Mouse (Mus musculus) MEL-GATA-1-ER (cell line): ENCODE data around the gene Tada3.

Experiments used
- DNase-seq: peaks from one replicate; pipeline ENCODE4 v3.0.0-alpha.2; 2012; ENCODE audit warnings: low read depth; ENCODE audit errors: extremely low read depth

The Tada3 gene

DNA sequence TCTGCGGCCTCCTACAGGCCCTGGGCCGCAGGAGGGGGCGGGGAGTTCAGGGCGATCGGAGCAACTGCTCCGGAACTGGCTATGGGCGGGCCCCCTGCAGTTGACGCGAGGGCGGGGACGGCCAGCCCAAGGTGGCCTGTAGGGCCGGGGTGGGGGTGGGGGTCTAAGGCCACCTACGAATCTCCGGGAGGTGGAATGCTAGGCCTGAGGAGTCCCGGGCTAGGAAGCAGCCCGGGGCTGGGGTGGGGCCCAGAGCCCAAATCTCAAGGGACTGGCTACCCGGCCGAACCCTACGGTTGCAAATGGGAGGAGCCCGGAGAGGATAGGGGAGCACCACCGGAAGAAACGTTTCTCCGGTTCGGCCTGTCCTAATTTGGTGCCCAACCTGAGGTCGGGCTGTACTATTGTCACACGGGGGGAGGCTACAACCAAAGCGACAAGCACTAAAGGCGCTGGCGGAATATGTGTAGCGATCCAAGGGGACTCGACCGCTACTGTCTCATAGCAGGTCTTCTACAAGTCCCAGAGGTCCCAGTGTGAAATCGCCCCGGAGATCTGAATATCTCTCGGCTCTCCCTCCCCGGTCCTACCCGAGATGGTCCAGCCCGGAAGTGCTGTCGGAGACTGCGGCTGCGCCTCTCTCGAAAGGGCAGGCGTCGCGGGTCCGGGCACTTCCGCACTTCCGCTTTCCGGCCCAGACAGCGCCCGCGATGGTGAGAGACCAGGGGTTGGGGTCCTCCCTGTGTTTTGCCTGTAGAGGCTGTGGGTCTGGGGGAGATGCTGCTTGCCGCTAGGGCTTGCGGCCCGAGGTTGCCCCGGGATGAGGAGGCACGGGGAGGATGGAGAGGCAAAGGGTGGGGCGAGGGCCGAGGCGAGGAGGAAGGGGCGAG, at the start of gene Tada3, which contains the start of gene Arpc4:
Gene Tada3, minus strand, starts transcription at position 388 of the 890 bp plus-strand sequence.
Gene Arpc4, plus strand, starts transcription at position 620 of the 890 bp plus-strand sequence.
- peak; percentile 90 for DNase-seq

GRCm38 (mm10) chr6:113427397-113427796, 49.7 kb upstream of the Tada3 start:
- peak; percentile 45 for DNase-seq

- no peak for DNase-seq
These were observed 49.0 kb upstream of the Tada3 start for GRCm38 (mm10) chr6:113426696-113427095.

GRCm38 (mm10) chr6:113424187-113424586, 46.5 kb upstream of the Tada3 start:
- no peak for DNase-seq

- peak; percentile 72 for DNase-seq
These were observed 45.3 kb upstream of the Tada3 start for GRCm38 (mm10) chr6:113423000-113423399.

GRCm38 (mm10) chr6:113419199-113419587, 41.5 kb upstream of the Tada3 start, which contains the start of gene Rpusd3:
Gene Rpusd3 (minus strand): TSS chr6:113419340.
- DNase-seq, result peak; percentile 93

DNA sequence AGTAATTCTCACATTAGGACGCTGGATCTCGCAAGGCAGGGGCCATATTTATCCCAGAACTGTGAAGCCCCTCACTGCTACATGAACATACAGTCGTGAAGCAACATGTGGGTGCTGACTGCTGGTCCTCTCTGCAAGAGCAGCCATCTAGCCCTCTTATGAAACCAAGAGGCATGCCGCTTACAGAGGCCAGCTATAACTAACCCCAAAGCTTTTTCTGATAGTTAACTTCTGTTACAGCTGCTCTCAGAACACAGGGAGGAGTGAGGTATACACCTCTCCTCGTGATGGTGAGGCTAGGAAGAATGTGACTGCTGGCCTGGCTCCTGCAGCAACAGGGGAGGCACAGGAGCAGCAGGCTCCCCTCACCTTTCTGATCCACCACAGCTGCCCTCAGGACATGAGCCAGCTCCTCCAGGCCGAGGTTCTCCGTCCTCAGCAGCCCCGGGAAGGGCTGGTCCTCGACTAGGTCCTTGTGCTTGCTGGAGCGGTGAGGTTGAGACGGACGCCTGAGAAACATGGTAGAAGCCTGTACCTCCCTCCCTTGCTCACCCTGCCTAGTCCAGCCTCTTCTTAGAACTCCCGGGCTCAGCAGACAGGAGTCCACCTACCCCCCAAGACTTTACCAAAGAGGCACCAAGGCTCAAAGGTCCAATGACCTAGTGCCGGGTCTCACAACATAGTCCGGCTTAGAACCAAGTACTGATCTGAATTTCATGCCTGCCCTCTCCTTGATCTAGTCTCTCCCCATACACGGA, 40.9 kb upstream of the Tada3 start:
- DNase-seq, result no peak

GRCm38 (mm10) chr6:113416416-113416815, 38.7 kb upstream of the Tada3 start:
- DNase-seq, result no peak

GRCm38 (mm10) chr6:113410001-113410400, 32.3 kb upstream of the Tada3 start:
- no peak for DNase-seq

DNA sequence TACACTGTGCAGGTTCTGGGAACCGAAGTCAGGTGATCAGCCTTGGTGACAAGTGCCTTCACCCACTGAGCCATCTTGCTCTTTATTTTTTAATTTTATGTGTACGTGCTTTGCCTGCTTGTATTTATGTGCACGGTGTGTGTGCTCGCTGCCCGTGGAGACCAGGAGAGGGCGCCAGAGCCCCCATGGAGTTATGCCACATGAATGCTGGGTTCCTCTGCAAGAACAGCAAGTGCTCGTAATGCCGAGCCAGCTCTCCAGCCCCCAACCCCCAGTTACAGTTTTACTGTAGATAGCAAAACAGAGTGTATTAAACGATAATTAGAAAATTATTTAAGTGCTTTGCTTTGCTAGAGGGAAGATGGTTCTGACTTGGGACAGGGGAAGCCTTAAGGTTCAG, 29.0 kb upstream of the Tada3 start:
- no peak for DNase-seq

GRCm38 (mm10) chr6:113405483-113405882, 27.8 kb upstream of the Tada3 start:
- no peak for DNase-seq

- DNase-seq, result no peak
These were observed 27.2 kb upstream of the Tada3 start for GRCm38 (mm10) chr6:113404649-113405448.

- DNase-seq, result no peak
These were observed 24.4 kb upstream of the Tada3 start for GRCm38 (mm10) chr6:113402094-113402493.

- DNase-seq, result no peak
These were observed 18.8 kb upstream of the Tada3 start for GRCm38 (mm10) chr6:113396270-113397030.

- DNase-seq, result no peak
These were observed 17.8 kb upstream of the Tada3 start for GRCm38 (mm10) chr6:113395501-113395900.

DNA sequence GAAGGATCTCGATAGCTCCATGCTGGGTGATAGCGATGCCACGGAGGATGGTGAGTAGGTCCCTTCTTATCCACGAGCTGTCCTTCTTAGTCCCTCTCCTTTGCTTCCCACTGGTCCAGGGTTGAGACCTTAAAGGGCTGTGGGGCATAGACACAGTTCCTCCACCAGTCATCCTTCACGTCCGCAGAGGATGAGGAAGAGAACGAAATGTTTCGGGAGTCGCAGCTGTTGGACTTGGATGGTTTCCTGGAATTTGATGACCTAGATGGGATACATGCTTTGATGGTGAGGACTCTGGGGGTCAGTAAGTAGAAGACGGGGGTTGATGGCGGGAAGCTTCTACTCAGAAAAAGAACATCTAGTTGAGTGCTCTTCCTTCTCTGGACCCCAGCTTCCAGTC, 17.1 kb upstream of the Tada3 start:
- no peak for DNase-seq

GRCm38 (mm10) chr6:113393951-113394350, 16.3 kb upstream of the Tada3 start:
- no peak for DNase-seq

- DNase-seq, result no peak
These were observed 14.8 kb upstream of the Tada3 start for GRCm38 (mm10) chr6:113392387-113393071.

GRCm38 (mm10) chr6:113392015-113392386, 14.3 kb upstream of the Tada3 start:
- no peak for DNase-seq

- no peak for DNase-seq
These were observed 13.0 kb upstream of the Tada3 start for GRCm38 (mm10) chr6:113390715-113391114.
